Comparison of ENCODE assay signal across 8 mouse cellular contexts in genomic region chr13:48130724-48131123, GRCm38 (mm10).
A peak's percentile ranks its signal among the peaks of the same experiment; 100 is the strongest.
DNase-seq lines count a peak whose midpoint lies in the region; ATAC-seq lines count a peak whose summit lies in the region.

No protein-coding gene starts in this region.

- peak overlapping the region; percentile 29; the same call in 1 of the 2 replicates for H3K9ac ChIP-seq in intestine, embryonic 14.5 days (ENCODE audit: low read length)

- WGBS in intestine, embryonic 14.5 days = 1% methylated on average over 17 of the region's 17 CpGs

- ATAC-seq in intestine, embryonic 14.5 days (replicated peaks; ENCODE audit: low FRiP score, low TSS enrichment, low read depth) = no peak
- ATAC-seq in megakaryocyte, adult 5-6 weeks (ENCODE audit: poor library complexity, severe bottlenecking) = no peak

- H3K4me3 ChIP-seq in intestine, embryonic 14.5 days (ENCODE audit: low read depth, low read length) = peak overlapping the region; percentile 23

- H3K4me2 ChIP-seq in intestine, embryonic 14.5 days (ENCODE audit: low read length) = peak overlapping the region; percentile 52

- DNase-seq in adrenal gland, adult 2 months = peak; percentile 72
- peak; percentile 85 for DNase-seq in embryo, embryonic 11 days
- DNase-seq in gastrocnemius, postnatal 25 days = peak; percentile 49
- peak; percentile 53 for DNase-seq in intestine, embryonic 14.5 days (ENCODE audit: low spot score)
- DNase-seq in left cerebral cortex, adult 9 months (ENCODE audit: low spot score in 2 of 2) = peak; percentile 35 to 36
- DNase-seq in lung, postnatal 4 days = peak; percentile 73 to 86
- peak; percentile 35 to 49 for DNase-seq in right cerebral cortex, postnatal 36 days (ENCODE audit: low spot score in 2 of 2)

- H3K27me3 ChIP-seq in intestine, embryonic 14.5 days (replicated peaks; ENCODE audit: control insufficient read depth, insufficient read depth, low read length) = no peaks in the 10 kb centered on the region

- no peak overlapping the region for H3K27ac ChIP-seq in intestine, embryonic 14.5 days (ENCODE audit: low read depth)

- no peaks in the 10 kb centered on the region for H3K9me3 ChIP-seq in intestine, embryonic 14.5 days (ENCODE audit: control insufficient read depth, low read length)

- H3K36me3 ChIP-seq in intestine, embryonic 14.5 days (ENCODE audit: control insufficient read depth, insufficient read depth, low read length) = no peaks in the 10 kb centered on the region

- H3K4me1 ChIP-seq in intestine, embryonic 14.5 days (replicated peaks; ENCODE audit: control insufficient read depth, insufficient read depth, low read length) = peaks cover 8% of the 10 kb centered on the region
